Mouse (Mus musculus) limb, embryonic 14.5 days (tissue): ENCODE results near the gene Metrnl. TPM values are rescaled to one million over a fixed set of nuclear protein-coding genes. Genes with fewer than 3 reads are reported as not detected.

ENCODE experiments used
- ATAC-seq: fragments of 200-750 bp; cut with Nextera tagmentation; 2 replicates; pipeline ENCODE4 v1.8.0; 2017; ENCODE audit warnings: low read depth, moderate number of reproducible peaks, moderate TSS enrichment; ENCODE audit not compliant: low FRiP score
- DNase-seq: peaks from one replicate; pipeline ENCODE4 v3.0.0-alpha.2; 2015; ENCODE audit warnings: low spot score
- H3K27ac ChIP-seq: fragments of 300-500 bp; sonication (generic); replicated peaks from 2 replicates; pipeline ENCODE4 v1.5.1; 2014; ENCODE audit warnings: low read depth, mild to moderate bottlenecking, low read length, moderate library complexity, mixed read lengths
- H3K27me3 ChIP-seq: fragments of 300-500 bp; sonication (generic); 2 replicates; pipeline ENCODE4 v1.6.1; 2014; ENCODE audit warnings: low read length, mixed read lengths; ENCODE audit not compliant: control insufficient read depth, insufficient read depth
- H3K36me3 ChIP-seq: fragments of 300-500 bp; sonication (generic); 2 replicates; pipeline ENCODE4 v1.6.1; 2014; ENCODE audit warnings: mild to moderate bottlenecking, low read length, moderate library complexity, mixed read lengths; ENCODE audit not compliant: control insufficient read depth, insufficient read depth
- H3K4me1 ChIP-seq: fragments of 300-500 bp; sonication (generic); 2 replicates; pipeline ENCODE4 v1.6.1; 2014; ENCODE audit warnings: antibody characterized with exemption, low read length, mixed read lengths; ENCODE audit not compliant: control insufficient read depth, insufficient read depth
- H3K4me2 ChIP-seq: fragments of 300-500 bp; sonication (generic); replicated peaks from 2 replicates; pipeline ENCODE4 v1.6.1; 2014; ENCODE audit warnings: low read depth, mild to moderate bottlenecking, low read length, moderate library complexity; ENCODE audit not compliant: severe bottlenecking
- H3K4me3 ChIP-seq: fragments of 300-500 bp; sonication (generic); replicated peaks from 2 replicates; pipeline ENCODE4 v1.5.1; 2014; ENCODE audit warnings: low read length
- H3K9ac ChIP-seq: fragments of 300-500 bp; sonication (generic); 2 replicates; pipeline ENCODE4 v1.6.1; 2014; ENCODE audit warnings: mild to moderate bottlenecking, low read depth, low read length, moderate library complexity; ENCODE audit not compliant: severe bottlenecking
- H3K9me3 ChIP-seq: fragments of 300-500 bp; sonication (generic); 2 replicates; pipeline ENCODE4 v1.6.1; 2016; ENCODE audit warnings: low read length; ENCODE audit not compliant: control insufficient read depth
- POLR2A ChIP-seq: fragments of 200-500 bp; IDR thresholded peaks from 2 replicates; pipeline ENCODE4 v1.8.0; 2012; ENCODE audit warnings: inconsistent platforms, mild to moderate bottlenecking, moderate library complexity, borderline replicate concordance; ENCODE audit not compliant: insufficient read depth, insufficient read length; ENCODE audit errors: extremely low read depth
- WGBS: fragments of 180-500 bp; shearing (Covaris S2); extraction: QIAGEN DNeasy Blood & Tissue Kit; methylation state at CpG from one replicate; pipeline ENCODE4 v1.1.7; 2014; 5-methylcytosine and 5-hydroxymethylcytosine counted together
- polyA plus RNA-seq, 2 experiments: library from polyadenylated mRNA; depleted of rRNA in 1 of 2; stranded (reverse) in 1 of 2; unstranded in 1 of 2; fragments of >200 nt; fragmentation: Nextera tagmentation in 1 of 2; extraction: Ambion mirVana in 1 of 2; gene quantifications; 2 replicates each; pipeline versions ENCODE4 v1.2.1 to v1.2.3; 2012 to 2014

The Metrnl gene
- polyA plus RNA-seq, 2 experiments, result 33.0 to 47.9 TPM

DNA sequence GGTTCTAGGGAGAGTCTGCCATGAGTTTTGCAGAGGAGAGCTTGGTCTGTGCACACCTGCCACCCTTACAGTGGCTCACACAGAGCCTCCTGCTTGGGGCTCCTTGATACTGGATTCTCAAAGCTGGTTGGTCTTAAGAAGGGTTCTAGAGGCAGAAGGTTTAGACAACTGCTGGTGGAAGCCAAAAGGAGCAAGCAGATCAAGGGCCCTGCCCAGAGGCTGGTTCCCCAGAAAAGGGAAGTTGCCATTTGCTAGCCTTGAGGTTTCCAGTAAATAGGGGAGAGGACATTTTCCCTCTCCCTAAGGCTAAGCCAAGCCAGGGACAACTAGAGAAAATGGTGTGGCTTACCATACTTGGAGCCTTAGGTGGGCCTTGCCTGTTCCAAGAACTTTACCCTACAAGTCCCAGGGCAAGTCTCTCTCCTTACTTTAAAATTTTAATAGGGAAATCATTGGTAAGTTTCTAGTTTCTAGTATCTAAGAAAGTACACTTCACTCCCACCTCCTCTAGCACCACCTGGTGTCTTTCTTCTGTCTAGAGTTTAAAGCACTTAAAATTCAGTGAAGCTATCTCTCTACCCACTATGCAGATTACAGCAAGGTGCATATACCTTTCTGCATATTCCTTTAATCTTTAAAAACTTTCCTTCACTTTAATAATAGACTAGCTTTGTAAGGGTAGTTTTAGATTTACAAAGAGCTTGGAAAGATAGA is 42.7 kb downstream of the Metrnl start:
- Histone ChIP-seq H3K9me3 (no peaks in the 10 kb centered on the region), H3K36me3 (no peaks in the 10 kb centered on the region), H3K4me3 (no peak overlapping the region), H3K4me2 (no peak overlapping the region), H3K4me1 (peaks cover 8% of the 10 kb centered on the region), H3K9ac (no peak overlapping the region), H3K27me3 (no peaks in the 10 kb centered on the region), H3K27ac (no peak overlapping the region)
- no peak for DNase-seq
- ATAC-seq, result no peak
- no peak for TF ChIP-seq POLR2A

DNA sequence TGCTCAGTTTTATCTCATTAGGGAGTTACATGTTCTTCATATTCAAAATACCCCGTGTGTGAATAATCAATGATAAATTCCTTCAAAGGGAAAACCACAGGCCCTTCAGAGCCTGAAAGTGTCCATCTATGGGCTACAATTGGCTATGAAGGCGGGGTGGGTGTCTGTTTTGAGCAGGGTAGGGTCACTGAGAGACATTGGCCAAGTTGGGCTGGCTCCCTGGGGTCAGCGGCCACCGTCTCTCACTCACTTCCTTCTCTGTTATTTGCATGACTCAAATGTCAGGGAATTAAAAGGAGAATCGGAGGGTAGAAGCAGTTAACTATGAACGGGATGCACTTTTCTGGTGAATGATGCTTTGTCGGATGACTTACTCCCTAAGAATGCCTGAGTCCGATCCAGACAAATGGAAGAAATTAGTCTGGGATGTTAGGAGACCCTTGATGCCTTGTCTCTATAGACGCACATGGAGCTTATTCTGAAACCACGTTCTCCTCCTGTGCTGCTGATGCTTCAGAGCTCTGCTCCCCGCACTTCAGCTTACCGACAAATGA is 45.7 kb downstream of the Metrnl start:
- Histone ChIP-seq H3K9me3 (no peaks in the 10 kb centered on the region), H3K4me2 (no peak overlapping the region), H3K36me3 (no peaks in the 10 kb centered on the region), H3K27me3 (no peaks in the 10 kb centered on the region), H3K9ac (no peak overlapping the region), H3K4me1 (no peaks in the 10 kb centered on the region), H3K27ac (no peak overlapping the region), H3K4me3 (no peak overlapping the region)
- TF ChIP-seq POLR2A, result no peak
- DNase-seq, result no peak
- WGBS, result 69% methylated on average over 12 of the region's 12 CpGs
- no peak for ATAC-seq

DNA sequence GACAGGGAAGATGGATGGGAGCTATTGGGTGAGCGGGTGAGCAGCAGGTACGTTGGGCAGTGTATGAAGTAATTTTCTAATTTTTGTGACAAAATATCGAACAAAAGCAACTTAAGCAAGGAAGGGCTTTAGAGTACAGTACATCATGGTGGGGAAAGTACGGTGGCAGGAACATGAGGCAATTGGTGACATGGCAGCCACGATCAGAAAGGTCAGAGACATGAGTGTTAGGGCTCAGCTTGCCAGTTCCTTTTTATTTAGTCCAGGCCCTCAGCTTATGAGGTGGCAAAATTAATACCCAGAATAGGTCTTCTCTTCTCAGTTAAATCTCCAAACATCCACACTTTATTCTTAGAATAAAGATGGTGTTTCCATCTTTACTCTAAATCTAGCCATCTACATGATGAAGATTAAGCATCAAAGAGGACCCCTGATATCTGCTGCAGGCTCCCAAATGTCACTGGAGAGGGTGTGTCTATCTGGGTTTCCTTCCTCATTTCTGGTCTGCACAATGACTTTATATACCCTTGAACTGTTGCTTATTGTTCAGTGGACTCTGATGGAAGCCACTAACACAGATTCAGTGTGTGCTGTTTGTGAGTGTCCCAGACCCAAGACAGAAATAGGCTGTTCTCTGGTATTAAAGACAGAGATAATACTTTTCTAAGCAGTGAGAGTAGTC is 46.8 kb downstream of the Metrnl start:
- no peak for ATAC-seq
- no peak for TF ChIP-seq POLR2A
- H3K4me1 ChIP-seq, result no peaks in the 10 kb centered on the region
- no peak for DNase-seq
- H3K9me3 ChIP-seq, result no peaks in the 10 kb centered on the region
- 86% methylated on average over 5 of the region's 5 CpGs for WGBS
- no peak overlapping the region for H3K27ac ChIP-seq
- H3K4me2 ChIP-seq, result no peak overlapping the region
- no peaks in the 10 kb centered on the region for H3K27me3 ChIP-seq
- no peaks in the 10 kb centered on the region for H3K36me3 ChIP-seq
- H3K4me3 ChIP-seq, result no peak overlapping the region
- no peak overlapping the region for H3K9ac ChIP-seq

Other genes starting within 250 kb of the Metrnl start
- gene Tbcd, start 249.6 kb upstream of the Metrnl start, polyA plus RNA-seq (2012; rRNA removed), result 43.4 and 45.0 TPM in 2 replicates
- gene Tbcd, start 249.6 kb upstream of the Metrnl start, polyA plus RNA-seq (2014; fragmentation: Nextera tagmentation; extraction: Ambion mirVana), result 38.7 and 42.0 TPM in 2 replicates
- gene Zfp750, start 182.2 kb upstream of the Metrnl start, polyA plus RNA-seq (2012; rRNA removed), result 10.7 and 12.8 TPM in 2 replicates
- gene Zfp750, start 182.2 kb upstream of the Metrnl start, polyA plus RNA-seq (2014; fragmentation: Nextera tagmentation; extraction: Ambion mirVana), result 19.7 and 24.0 TPM in 2 replicates
- gene B3gntl1, start 28.4 kb upstream of the Metrnl start, polyA plus RNA-seq (2012; rRNA removed), result 14.4 and 16.5 TPM in 2 replicates
- 8.6 and 9.9 TPM in 2 replicates for gene B3gntl1, start 28.4 kb upstream of the Metrnl start, polyA plus RNA-seq (2014; fragmentation: Nextera tagmentation; extraction: Ambion mirVana)
- 0.09 and 0.14 TPM in 2 replicates for gene Ptchd3, start 128.7 kb downstream of the Metrnl start, polyA plus RNA-seq (2012; rRNA removed)
- 0.21 TPM in 1 of 2 replicates, not detected in the other for gene Ptchd3, start 128.7 kb downstream of the Metrnl start, polyA plus RNA-seq (2014; fragmentation: Nextera tagmentation; extraction: Ambion mirVana)